15 mouse cellular contexts compared by ENCODE assay signal in the genomic region with DNA sequence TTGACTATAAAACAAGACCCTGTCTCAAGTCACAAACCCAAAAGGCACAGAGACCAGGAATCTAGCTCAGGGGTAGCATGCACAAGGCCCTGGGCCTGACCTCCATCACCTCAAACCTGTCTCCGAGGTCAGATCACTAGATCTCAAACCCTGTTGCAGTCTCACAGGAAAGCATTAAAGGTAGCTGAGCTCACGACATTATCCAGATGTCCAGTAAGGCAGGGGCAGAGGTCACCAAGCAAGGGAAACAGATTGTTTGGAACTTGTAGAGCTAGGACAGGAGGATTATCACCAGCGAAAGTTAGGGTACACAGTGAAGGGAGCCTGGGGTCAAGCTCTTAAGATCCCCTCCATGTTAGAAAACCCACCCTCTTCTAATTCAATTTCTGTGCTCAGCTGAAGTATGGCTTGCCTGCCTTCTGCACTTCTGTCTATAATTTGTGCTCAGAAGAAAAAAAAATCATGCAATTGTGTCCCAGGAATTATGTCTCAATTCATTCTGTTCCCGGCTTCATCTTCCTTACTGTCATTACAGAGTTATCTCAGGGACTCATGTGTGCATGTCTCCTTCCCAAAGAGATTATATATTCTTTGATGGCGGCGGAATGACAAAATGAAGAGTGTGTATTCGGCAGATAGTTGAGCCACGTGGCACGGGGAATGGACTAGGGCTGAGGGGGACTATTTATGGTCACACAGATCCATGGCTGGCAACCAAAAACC. TPM values are rescaled to one million over a fixed set of nuclear protein-coding genes. Genes with fewer than 3 reads are reported as not detected.
A peak's percentile ranks its signal among the peaks of the same experiment; 100 is the strongest.
DNase-seq lines count a peak whose midpoint lies in the region; ATAC-seq lines count a peak whose summit lies in the region.
"Had no signal": no experiment of that assay in that cellular context is flagged by ENCODE, and none has a peak within 500 bp of the region (broad histone marks: within the 10 kb centered on the region; RNA-seq: fewer than 3 reads in every experiment).

No protein-coding gene starts in this region.

- H3K36me3 ChIP-seq in heart, embryonic 10.5 days: no peaks in the 10 kb centered on the region
- peaks cover 14% of the 10 kb centered on the region for H3K36me3 ChIP-seq in megakaryocyte, embryonic 14.5 days (replicated peaks; ENCODE audit: low read length)
- no peaks in the 10 kb centered on the region for H3K36me3 ChIP-seq in liver, embryonic 12.5 days
- H3K36me3 ChIP-seq in stomach, embryonic 16.5 days (ENCODE audit: control insufficient read depth, insufficient read depth, low read length): no peaks in the 10 kb centered on the region
- H3K36me3 ChIP-seq: hindbrain, embryonic 12.5 days; neural tube, embryonic 13.5 days had no signal

- no peak overlapping the region for H3K4me3 ChIP-seq in heart, embryonic 10.5 days
- H3K4me3 ChIP-seq in megakaryocyte, embryonic 14.5 days (replicated peaks): peak overlapping the region; percentile 82
- H3K4me3 ChIP-seq in liver, embryonic 12.5 days: peak overlapping the region; percentile 18; the same call in 1 of the 2 replicates
- H3K4me3 ChIP-seq in stomach, embryonic 16.5 days (replicated peaks; ENCODE audit: low read length): 0 out of 2 replicates have a peak overlapping the region, but pooled peaks have one; percentile 2
- H3K4me3 ChIP-seq: hindbrain, embryonic 12.5 days; neural tube, embryonic 13.5 days had no signal

- peaks cover 46% of the 10 kb centered on the region for H3K4me1 ChIP-seq in heart, embryonic 10.5 days
- peaks cover 95% of the 10 kb centered on the region for H3K4me1 ChIP-seq in megakaryocyte, embryonic 14.5 days
- H3K4me1 ChIP-seq in liver, embryonic 12.5 days: peaks cover 93% of the 10 kb centered on the region
- H3K4me1 ChIP-seq in stomach, embryonic 16.5 days (ENCODE audit: control insufficient read depth, insufficient read depth, low read length): peaks cover 8% of the 10 kb centered on the region; the same call in 1 of the 2 replicates

- no peak for DNase-seq in heart, embryonic 10.5 days (ENCODE audit: low spot score)
- DNase-seq in heart, postnatal 25 days (ENCODE audit: low spot score): no peak
- DNase-seq in thymus, postnatal 14 days: no peak
- no peak for DNase-seq in kidney, postnatal 14 days
- DNase-seq: cerebellum, postnatal 36 days; kidney, adult 9 months; layer of hippocampus, adult 9-11 months; midbrain, embryonic 14.5 days had no signal

- peak overlapping the region; percentile 70 for H3K4me2 ChIP-seq in liver, embryonic 12.5 days
- peak overlapping the region; percentile 40 for H3K4me2 ChIP-seq in stomach, embryonic 16.5 days (ENCODE audit: low read depth, low read length)
- H3K4me2 ChIP-seq: hindbrain, embryonic 12.5 days; neural tube, embryonic 13.5 days had no signal

- H3K27ac ChIP-seq in heart, embryonic 10.5 days: peak overlapping the region; percentile 79
- H3K27ac ChIP-seq in liver, embryonic 12.5 days: peak overlapping the region; percentile 94
- peak overlapping the region; percentile 91 for H3K27ac ChIP-seq in stomach, embryonic 16.5 days (ENCODE audit: low read length)
- H3K27ac ChIP-seq: hindbrain, embryonic 12.5 days; neural tube, embryonic 13.5 days had no signal

- no peak for ATAC-seq in megakaryocyte, adult 5-6 weeks (ENCODE audit: poor library complexity, severe bottlenecking)
- peak; percentile 59 for ATAC-seq in liver, embryonic 12.5 days
- no peak for ATAC-seq in stomach, embryonic 16.5 days (ENCODE audit: insufficient read depth, low FRiP score)
- ATAC-seq: activated CD4-positive, CD25-positive, alpha-beta regulatory T cell, adult 4 months had no signal

- WGBS in heart, embryonic 10.5 days: 18% methylated on average over 9 of the region's 9 CpGs
- WGBS in liver, embryonic 12.5 days (ENCODE audit: insufficient replicate concordance): 16% methylated on average over 9 of the region's 9 CpGs
- WGBS in stomach, embryonic 16.5 days: 39% methylated on average over 9 of the region's 9 CpGs

- intact Hi-C loops in heart, postnatal 25 days (cut with DNase I): no loop called here

- H3K9me3 ChIP-seq in heart, embryonic 10.5 days: no peaks in the 10 kb centered on the region
- H3K9me3 ChIP-seq in megakaryocyte, embryonic 14.5 days: no peaks in the 10 kb centered on the region
- no peaks in the 10 kb centered on the region for H3K9me3 ChIP-seq in liver, embryonic 12.5 days (replicated peaks)
- H3K9me3 ChIP-seq in stomach, embryonic 16.5 days (replicated peaks; ENCODE audit: control insufficient read depth, low read length): no peaks in the 10 kb centered on the region
- H3K9me3 ChIP-seq: hindbrain, embryonic 12.5 days; neural tube, embryonic 13.5 days had no signal

- H3K9ac ChIP-seq in liver, embryonic 12.5 days: peak overlapping the region; percentile 68
- H3K9ac ChIP-seq in stomach, embryonic 16.5 days (ENCODE audit: low read length): no peak overlapping the region
- H3K9ac ChIP-seq: hindbrain, embryonic 12.5 days; neural tube, embryonic 13.5 days had no signal

- peaks cover 13% of the 10 kb centered on the region for H3K27me3 ChIP-seq in heart, embryonic 10.5 days (ENCODE audit: insufficient read depth, poor library complexity, severe bottlenecking)
- no peaks in the 10 kb centered on the region for H3K27me3 ChIP-seq in megakaryocyte, embryonic 14.5 days (replicated peaks)
- H3K27me3 ChIP-seq in liver, embryonic 12.5 days (replicated peaks): no peaks in the 10 kb centered on the region
- H3K27me3 ChIP-seq in stomach, embryonic 16.5 days (ENCODE audit: control insufficient read depth, insufficient read depth, low read length): no peaks in the 10 kb centered on the region

RNA-seq across cellular contexts. Expression of gene Frat1, which starts 7.6 kb away (rescaled TPM):
- 3.2 and 6.6 TPM in 2 replicates for polyA plus RNA-seq in heart, embryonic 10.5 days (2016; fragmentation: Nextera tagmentation; extraction: Ambion mirVana)
- 1 to 10 TPM; 3.7 to 4.9 TPM for total RNA-seq in heart, postnatal 25 days (2021)
- polyA plus RNA-seq in megakaryocyte, embryonic 14.5 days (2012; ENCODE audit: insufficient read depth, low replicate concordance): 25.1 and 50.6 TPM in 2 replicates
- total RNA-seq in megakaryocyte, adult 5-6 weeks (2015): 5.2 and 6.3 TPM in 2 replicates
- total RNA-seq in megakaryocyte, adult 5-6 weeks (2017): 6.1 and 6.3 TPM in 2 replicates
- 16.5 and 17.2 TPM in 2 replicates for polyA plus RNA-seq in liver, embryonic 12.5 days (2016; fragmentation: Nextera tagmentation; extraction: Ambion mirVana)
- polyA plus RNA-seq in stomach, embryonic 16.5 days (2015; fragmentation: Nextera tagmentation; extraction: Ambion mirVana): 8.9 and 9.9 TPM in 2 replicates

RNA-seq across cellular contexts. Expression of gene Frat2, which starts 10.6 kb away (rescaled TPM):
- polyA plus RNA-seq in heart, embryonic 10.5 days (2016; fragmentation: Nextera tagmentation; extraction: Ambion mirVana): 1.6 and 4.0 TPM in 2 replicates
- total RNA-seq in heart, postnatal 25 days (2021): 1 to 10 TPM; 5.6 to 5.8 TPM
- 16.8 and 19.5 TPM in 2 replicates for polyA plus RNA-seq in megakaryocyte, embryonic 14.5 days (2012; ENCODE audit: insufficient read depth, low replicate concordance)
- total RNA-seq in megakaryocyte, adult 5-6 weeks (2015): 7.7 and 9.5 TPM in 2 replicates
- total RNA-seq in megakaryocyte, adult 5-6 weeks (2017): 9.2 and 9.4 TPM in 2 replicates
- 12.0 and 14.0 TPM in 2 replicates for polyA plus RNA-seq in liver, embryonic 12.5 days (2016; fragmentation: Nextera tagmentation; extraction: Ambion mirVana)
- 1.7 and 3.0 TPM in 2 replicates for polyA plus RNA-seq in stomach, embryonic 16.5 days (2015; fragmentation: Nextera tagmentation; extraction: Ambion mirVana)

RNA-seq across cellular contexts. Expression of gene Arhgap19, which starts 35.5 kb away (rescaled TPM):
- 23.6 and 29.5 TPM in 2 replicates for polyA plus RNA-seq in heart, embryonic 10.5 days (2016; fragmentation: Nextera tagmentation; extraction: Ambion mirVana)
- total RNA-seq in heart, postnatal 25 days (2021): 1 to 10 TPM; 1.6 to 1.8 TPM
- polyA plus RNA-seq in megakaryocyte, embryonic 14.5 days (2012; ENCODE audit: insufficient read depth, low replicate concordance): 1.8 TPM in 1 of 2 replicates, not detected in the other
- total RNA-seq in megakaryocyte, adult 5-6 weeks (2015): 48.5 and 50.3 TPM in 2 replicates
- total RNA-seq in megakaryocyte, adult 5-6 weeks (2017): 62.7 and 65.3 TPM in 2 replicates
- polyA plus RNA-seq in liver, embryonic 12.5 days (2016; fragmentation: Nextera tagmentation; extraction: Ambion mirVana): 37.6 and 40.7 TPM in 2 replicates
- polyA plus RNA-seq in stomach, embryonic 16.5 days (2015; fragmentation: Nextera tagmentation; extraction: Ambion mirVana): 18.8 and 20.3 TPM in 2 replicates

RNA-seq across cellular contexts. Expression of gene Rrp12, which starts 58.6 kb away (rescaled TPM):
- polyA plus RNA-seq in heart, embryonic 10.5 days (2016; fragmentation: Nextera tagmentation; extraction: Ambion mirVana): 25.1 and 25.8 TPM in 2 replicates
- 10 to 100 TPM; 14.1 to 15.5 TPM for total RNA-seq in heart, postnatal 25 days (2021)
- polyA plus RNA-seq in megakaryocyte, embryonic 14.5 days (2012; ENCODE audit: insufficient read depth, low replicate concordance): 8.9 and 14.4 TPM in 2 replicates
- total RNA-seq in megakaryocyte, adult 5-6 weeks (2015): 2.3 and 3.4 TPM in 2 replicates
- total RNA-seq in megakaryocyte, adult 5-6 weeks (2017): 4.6 and 5.1 TPM in 2 replicates
- polyA plus RNA-seq in liver, embryonic 12.5 days (2016; fragmentation: Nextera tagmentation; extraction: Ambion mirVana): 25.0 and 26.7 TPM in 2 replicates
- polyA plus RNA-seq in stomach, embryonic 16.5 days (2015; fragmentation: Nextera tagmentation; extraction: Ambion mirVana): 15.4 and 15.9 TPM in 2 replicates
